1 mouse cellular context compared by ENCODE assay signal in the genomic region with DNA sequence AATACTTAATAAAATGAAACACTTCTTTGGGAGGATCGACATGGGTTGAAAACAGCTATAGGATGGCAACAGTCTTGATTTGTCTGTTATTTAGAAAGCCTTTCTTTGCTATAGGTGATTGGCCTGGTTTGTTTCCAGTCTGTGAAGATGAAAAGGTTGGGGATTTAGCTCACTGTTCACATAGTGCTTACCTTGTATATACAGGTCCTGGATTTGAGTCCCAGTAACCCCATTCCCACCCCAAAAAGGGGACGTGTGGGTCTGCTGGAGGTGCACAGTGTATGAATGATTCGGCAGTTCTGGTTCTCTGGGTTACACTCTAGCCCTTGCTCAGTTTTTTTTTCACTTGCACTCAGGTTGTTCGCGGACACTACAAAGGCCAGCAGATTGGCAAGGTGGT.
TF ChIP-seq lines count a peak whose summit lies in the region.

No protein-coding gene starts in this region.

TF ChIP-seq in C2C12, 6 proteins besides CTCF, POLR2A, EP300 and RAD21 (continued from another document):
- no peak for TF ChIP-seq MYOD1 (IDR thresholded peaks at IDR 0.05; ENCODE audit: control insufficient read depth, insufficient read length, low read depth)
- TF ChIP-seq CEBPB (IDR thresholded peaks at IDR 0.05; ENCODE audit: low read depth), result no peak
